Mouse (Mus musculus): ENCODE measurements around the gene Tmod1.

Gene Tmod1

GRCm38 (mm10) chr4:46038892-46039751 lies at the start of gene Tmod1:
Tmod1 (plus strand) TSS chr4:46038935.
- peak; percentile 68 for DNase-seq (ENCODE audit: low read depth)

GRCm38 (mm10) chr4:45990427-45991135 lies 48.2 kb upstream of the Tmod1 start:
- no peak for DNase-seq (ENCODE audit: low read depth)

- no peak for DNase-seq (ENCODE audit: low read depth)
Measured at GRCm38 (mm10) chr4:45998536-45998935, 40.2 kb upstream of the Tmod1 start.

- no peak for DNase-seq (ENCODE audit: low read depth)
Measured at GRCm38 (mm10) chr4:46008142-46008793, 30.5 kb upstream of the Tmod1 start.

- no peak for DNase-seq (ENCODE audit: low read depth)
Measured at GRCm38 (mm10) chr4:46011698-46012097, 27.0 kb upstream of the Tmod1 start.

GRCm38 (mm10) chr4:46015605-46016004 lies 23.1 kb upstream of the Tmod1 start:
- DNase-seq (ENCODE audit: low read depth), result no peak

GRCm38 (mm10) chr4:46023021-46023481 lies 15.7 kb upstream of the Tmod1 start:
- no peak for DNase-seq (ENCODE audit: low read depth)

GRCm38 (mm10) chr4:46025893-46026292 lies 12.8 kb upstream of the Tmod1 start:
- no peak for DNase-seq (ENCODE audit: low read depth)

- DNase-seq (ENCODE audit: low read depth), result no peak
Measured at GRCm38 (mm10) chr4:46028224-46028623, 10.5 kb upstream of the Tmod1 start.

- no peak for DNase-seq (ENCODE audit: low read depth)
Measured at GRCm38 (mm10) chr4:46028781-46029180, 10.0 kb upstream of the Tmod1 start.

- no peak for DNase-seq (ENCODE audit: low read depth)
Measured at GRCm38 (mm10) chr4:46029552-46029951, 9.2 kb upstream of the Tmod1 start.

- DNase-seq (ENCODE audit: low read depth), result no peak
Measured at GRCm38 (mm10) chr4:46032448-46032847, 6.3 kb upstream of the Tmod1 start.

- DNase-seq (ENCODE audit: low read depth), result no peak
Measured at GRCm38 (mm10) chr4:46033197-46033596, 5.5 kb upstream of the Tmod1 start.

- DNase-seq (ENCODE audit: low read depth), result no peak
Measured at GRCm38 (mm10) chr4:46038591-46038891, 194 bp upstream of the Tmod1 start.

- DNase-seq (ENCODE audit: low read depth), result peak; percentile 20
Measured at GRCm38 (mm10) chr4:46039899-46040298, 1.2 kb downstream of the Tmod1 start.

GRCm38 (mm10) chr4:46040594-46041192 lies 2.0 kb downstream of the Tmod1 start:
- DNase-seq (ENCODE audit: low read depth), result peak; percentile 55

GRCm38 (mm10) chr4:46041761-46042504 lies 3.2 kb downstream of the Tmod1 start:
- peak; percentile 22 for DNase-seq (ENCODE audit: low read depth)

GRCm38 (mm10) chr4:46042505-46042850 lies 3.7 kb downstream of the Tmod1 start:
- no peak for DNase-seq (ENCODE audit: low read depth)

GRCm38 (mm10) chr4:46043361-46043760 lies 4.6 kb downstream of the Tmod1 start:
- no peak for DNase-seq (ENCODE audit: low read depth)

GRCm38 (mm10) chr4:46047971-46048370 lies 9.2 kb downstream of the Tmod1 start:
- DNase-seq (ENCODE audit: low read depth), result no peak

- DNase-seq (ENCODE audit: low read depth), result no peak
Measured at GRCm38 (mm10) chr4:46048418-46048817, 9.7 kb downstream of the Tmod1 start.

Data from induced T-regulatory cell, adult 2 months (primary cell).